Mouse (Mus musculus) hindbrain, embryonic 13.5 days (tissue): Measurements from ENCODE around the gene Gstm2. TPM values are rescaled to one million over a fixed set of nuclear protein-coding genes. Genes with fewer than 3 reads are reported as not detected.
"Not testable (repeated sequence)": the region's sequence is repeated elsewhere in the genome, so short reads cannot be mapped to it uniquely, and the experiment has no call there.

Source experiments
- ATAC-seq: fragments of 200-750 bp; cut with Nextera tagmentation; 2 replicates; pipeline ENCODE4 v1.8.0; 2017; ENCODE audit warnings: moderate TSS enrichment; ENCODE audit not compliant: low FRiP score
- H3K27ac ChIP-seq: fragments of 300-500 bp; sonication (generic); 2 replicates; pipeline ENCODE4 v1.5.1; 2015; ENCODE audit warnings: inconsistent platforms, mild to moderate bottlenecking, moderate library complexity
- H3K27me3 ChIP-seq: fragments of 300-500 bp; sonication (generic); 2 replicates; pipeline ENCODE4 v1.6.1; 2015; ENCODE audit warnings: mild to moderate bottlenecking, inconsistent platforms
- H3K36me3 ChIP-seq: fragments of 300-500 bp; sonication (generic); 2 replicates; pipeline ENCODE4 v1.6.1; 2015; ENCODE audit warnings: mild to moderate bottlenecking, inconsistent platforms
- H3K4me1 ChIP-seq: fragments of 300-500 bp; sonication (generic); replicated peaks from 2 replicates; pipeline ENCODE4 v1.6.1; 2015; ENCODE audit warnings: inconsistent platforms
- H3K4me2 ChIP-seq: fragments of 300-500 bp; sonication (generic); 2 replicates; pipeline ENCODE4 v1.6.1; 2015; ENCODE audit warnings: inconsistent platforms, mild to moderate bottlenecking, moderate library complexity
- H3K4me3 ChIP-seq: fragments of 300-500 bp; sonication (generic); 2 replicates; pipeline ENCODE4 v1.5.1; 2015; ENCODE audit warnings: mild to moderate bottlenecking, inconsistent platforms
- H3K9ac ChIP-seq: fragments of 300-500 bp; sonication (generic); 2 replicates; pipeline ENCODE4 v1.6.1; 2015; ENCODE audit warnings: mild to moderate bottlenecking, inconsistent platforms
- H3K9me3 ChIP-seq: fragments of 300-500 bp; sonication (generic); 2 replicates; pipeline ENCODE4 v1.6.1; 2016; ENCODE audit warnings: inconsistent platforms
- WGBS: fragments of 180-500 bp; shearing (Covaris S2); methylation state at CpG from one replicate; pipeline ENCODE4 v1.1.7; 2015; 5-methylcytosine and 5-hydroxymethylcytosine counted together
- polyA plus RNA-seq: library from polyadenylated mRNA; unstranded; fragments of >200 nt; fragmentation: Nextera tagmentation; extraction: Ambion mirVana; gene quantifications from 2 replicates; pipeline ENCODE4 v1.2.1, GENCODE M21; 2015

Gene Gstm2
- polyA plus RNA-seq, 1 experiment from 2014 or later: 10.0 TPM

DNA sequence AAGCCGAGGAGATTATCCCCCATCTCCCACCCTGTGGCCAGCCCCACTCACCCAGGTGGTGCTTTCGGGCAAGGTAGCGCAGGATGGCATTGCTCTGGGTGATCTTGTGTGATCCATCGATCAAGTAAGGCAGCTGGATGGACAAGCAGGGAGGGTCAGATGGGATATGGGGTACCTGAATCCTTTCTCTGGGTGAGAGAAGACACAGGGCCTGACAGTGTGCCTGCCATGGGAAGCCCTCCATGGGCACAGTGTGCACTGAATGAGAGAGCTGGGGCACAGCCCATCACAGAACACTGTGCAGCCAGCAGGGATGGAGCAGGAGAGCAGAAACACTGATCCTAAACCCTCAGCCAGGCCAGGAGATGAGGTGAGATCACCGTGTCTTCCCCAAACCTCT is 30.2 kb upstream of the Gstm2 start:
- H3K27me3 ChIP-seq, H3K9me3 ChIP-seq, ATAC-seq, H3K27ac ChIP-seq, H3K36me3 ChIP-seq: not testable (repeated sequence)
- H3K4me3 ChIP-seq: 0 out of 2 replicates have a peak overlapping the region, but pooled peaks have one; percentile 46
- H3K4me1 ChIP-seq: peaks cover 23% of the 10 kb centered on the region
- peak overlapping the region; percentile 70 for H3K9ac ChIP-seq
- peak overlapping the region; percentile 84 for H3K4me2 ChIP-seq
- 89% methylated on average over 5 of the region's 5 CpGs for WGBS

DNA sequence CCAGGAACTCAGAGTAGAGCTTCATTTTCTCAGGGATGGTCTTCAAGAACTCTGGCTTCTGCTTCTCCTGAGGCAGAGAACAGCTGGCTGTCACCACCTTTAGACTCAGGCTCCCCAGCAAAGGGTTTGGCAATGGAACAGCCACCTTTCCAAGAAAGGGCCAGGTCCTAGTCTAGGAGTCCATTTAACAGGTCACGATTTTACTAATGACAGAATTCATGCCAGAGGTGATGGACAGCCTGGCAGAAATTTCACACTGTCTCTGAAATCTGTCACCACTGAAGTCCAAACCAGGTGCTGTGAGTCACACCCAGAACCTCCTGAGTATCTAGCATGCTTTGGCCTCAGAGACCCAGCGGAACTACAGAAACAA is 28.7 kb upstream of the Gstm2 start:
- WGBS: 94% methylated on average over 2 of the region's 2 CpGs

GRCm38 (mm10) chr3:108014098-108014973 is 28.1 kb upstream of the Gstm2 start:
- no peak overlapping the region for H3K4me3 ChIP-seq
- H3K9ac ChIP-seq: no peak overlapping the region
- WGBS: 88% methylated on average over 8 of the region's 8 CpGs
- H3K4me1 ChIP-seq: peaks cover 28% of the 10 kb centered on the region
- no peak overlapping the region for H3K4me2 ChIP-seq
- H3K27me3 ChIP-seq: no peaks in the 10 kb centered on the region
- no peaks in the 10 kb centered on the region for H3K36me3 ChIP-seq
- H3K27ac ChIP-seq: no peak overlapping the region
- no peaks in the 10 kb centered on the region for H3K9me3 ChIP-seq
- ATAC-seq: no peak

More for the DNA sequence above, 28.7 kb upstream of the Gstm2 start:
- no peak for ATAC-seq
- H3K36me3 ChIP-seq: no peaks in the 10 kb centered on the region
- no peak overlapping the region for H3K9ac ChIP-seq
- peaks cover 28% of the 10 kb centered on the region for H3K4me1 ChIP-seq
- no peak overlapping the region for H3K4me3 ChIP-seq
- H3K27ac ChIP-seq: no peak overlapping the region
- H3K9me3 ChIP-seq: no peaks in the 10 kb centered on the region
- no peak overlapping the region for H3K4me2 ChIP-seq
- no peaks in the 10 kb centered on the region for H3K27me3 ChIP-seq

DNA sequence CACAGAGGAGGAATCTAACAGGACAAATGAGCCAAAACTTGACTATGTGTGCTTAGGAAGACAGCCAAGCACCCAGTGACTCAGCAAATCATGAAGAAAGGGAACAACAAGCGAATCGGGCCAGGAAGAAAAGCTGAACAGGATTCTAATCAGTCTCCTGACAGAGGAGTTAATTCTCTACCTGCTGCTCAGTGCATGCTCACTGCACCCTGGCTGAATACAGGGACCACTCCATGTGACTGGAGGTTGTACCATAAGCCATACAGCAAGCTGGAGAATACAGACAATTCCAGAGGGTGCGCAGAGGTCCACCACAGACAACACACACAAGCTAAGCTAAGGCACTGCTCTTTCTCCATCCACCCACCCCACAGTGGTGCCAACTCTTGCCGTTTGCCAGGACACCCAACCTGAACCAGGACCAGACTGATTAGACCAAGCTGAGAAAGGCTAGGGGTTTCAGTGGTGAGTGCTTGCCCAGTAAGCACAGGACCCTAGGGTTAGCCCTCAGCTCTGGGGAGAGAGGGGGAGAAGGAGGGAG is 27.1 kb upstream of the Gstm2 start:
- Histone ChIP-seq H3K9me3 (no peaks in the 10 kb centered on the region), H3K4me3 (no peak overlapping the region), H3K4me2 (no peak overlapping the region), H3K9ac (no peak overlapping the region), H3K36me3 (no peaks in the 10 kb centered on the region), H3K27me3 (no peaks in the 10 kb centered on the region), H3K27ac (no peak overlapping the region), H3K4me1 (peaks cover 25% of the 10 kb centered on the region)
- ATAC-seq: no peak
- 82% methylated on average over 4 of the region's 4 CpGs for WGBS

DNA sequence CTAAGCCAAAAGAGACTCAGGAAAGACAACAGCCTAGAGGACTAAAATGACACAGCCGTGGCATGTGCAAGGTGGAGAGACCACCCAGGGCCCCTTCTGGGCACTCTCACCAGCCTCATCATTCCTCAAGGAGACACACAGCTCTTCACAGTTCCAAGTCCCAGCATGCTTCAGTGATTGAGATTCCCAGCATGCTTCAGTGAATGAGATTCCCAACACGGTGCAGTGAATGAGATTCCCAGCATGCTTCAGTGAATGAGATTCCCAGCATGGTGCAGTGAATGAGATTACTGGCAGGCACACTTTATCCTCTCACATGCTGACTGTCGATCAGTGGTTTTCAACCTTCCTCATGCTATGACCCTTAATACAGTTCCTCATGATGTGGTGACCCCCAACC is 25.3 kb upstream of the Gstm2 start:
- 28% methylated on average over 3 of the region's 3 CpGs for WGBS
- H3K27me3 ChIP-seq: no peaks in the 10 kb centered on the region
- H3K36me3 ChIP-seq: no peaks in the 10 kb centered on the region
- no peak overlapping the region for H3K4me2 ChIP-seq
- no peak overlapping the region for H3K4me3 ChIP-seq
- no peaks in the 10 kb centered on the region for H3K9me3 ChIP-seq
- H3K9ac ChIP-seq: no peak overlapping the region
- H3K27ac ChIP-seq: no peak overlapping the region
- peak; percentile 63 for ATAC-seq
- peaks cover 11% of the 10 kb centered on the region for H3K4me1 ChIP-seq

GRCm38 (mm10) chr3:108010286-108010685 is 24.0 kb upstream of the Gstm2 start:
- H3K9ac ChIP-seq: no peak overlapping the region
- no peak overlapping the region for H3K4me3 ChIP-seq
- H3K4me2 ChIP-seq: no peak overlapping the region
- 66% methylated on average over 2 of the region's 2 CpGs for WGBS
- H3K27me3 ChIP-seq: no peaks in the 10 kb centered on the region
- H3K9me3 ChIP-seq: no peaks in the 10 kb centered on the region
- no peak for ATAC-seq
- H3K4me1 ChIP-seq: peaks cover 8% of the 10 kb centered on the region
- no peak overlapping the region for H3K27ac ChIP-seq
- no peaks in the 10 kb centered on the region for H3K36me3 ChIP-seq

DNA sequence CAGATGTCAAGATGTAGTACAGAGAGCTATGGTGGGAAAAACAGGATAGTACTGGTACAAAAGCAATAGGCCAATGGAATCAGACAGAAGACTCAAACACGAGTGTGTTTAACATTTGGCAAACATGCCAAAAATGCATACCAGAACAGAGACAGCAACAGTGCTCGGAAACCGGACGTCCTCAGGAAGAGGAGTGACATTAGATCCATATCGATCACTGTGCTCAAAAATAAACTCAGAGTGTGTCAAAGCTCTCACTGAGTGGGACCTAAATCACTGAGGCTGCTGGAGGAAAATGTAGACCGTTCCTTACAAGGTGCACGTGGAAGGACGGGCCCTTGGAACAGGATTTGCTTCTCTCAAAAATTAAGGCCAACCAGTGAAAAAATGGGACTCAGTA is 15.8 kb upstream of the Gstm2 start:
- 87% methylated on average over 8 of the region's 8 CpGs for WGBS
- Histone ChIP-seq H3K27me3 (no peaks in the 10 kb centered on the region), H3K4me2 (no peak overlapping the region), H3K27ac (no peak overlapping the region), H3K36me3 (no peaks in the 10 kb centered on the region), H3K4me3 (no peak overlapping the region), H3K9me3 (no peaks in the 10 kb centered on the region), H3K4me1 (no peaks in the 10 kb centered on the region), H3K9ac (no peak overlapping the region)
- no peak for ATAC-seq

DNA sequence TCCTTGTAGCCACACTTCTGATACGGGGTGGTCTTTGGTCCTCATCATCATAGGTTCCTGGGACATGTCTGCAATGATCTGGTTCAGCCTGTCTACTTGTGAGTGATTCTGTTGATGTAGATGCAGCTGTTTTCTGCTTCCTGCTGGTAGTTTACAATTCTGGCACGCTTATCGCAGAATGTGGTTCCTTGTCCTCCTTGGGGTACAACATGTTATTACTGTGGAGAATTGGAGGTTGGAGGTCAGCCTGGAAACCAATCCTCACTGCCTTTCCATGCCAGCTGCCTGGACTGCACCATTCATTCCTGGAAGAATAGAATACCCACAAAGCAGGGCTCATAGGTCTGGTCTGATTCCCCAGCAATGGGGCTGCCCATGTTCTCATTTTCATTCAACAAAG is 13.2 kb upstream of the Gstm2 start:
- H3K9me3 ChIP-seq: no peaks in the 10 kb centered on the region
- H3K27me3 ChIP-seq: no peaks in the 10 kb centered on the region
- H3K36me3 ChIP-seq: no peaks in the 10 kb centered on the region
- H3K4me2 ChIP-seq: no peak overlapping the region
- no peak overlapping the region for H3K27ac ChIP-seq
- H3K4me3 ChIP-seq: no peak overlapping the region
- no peaks in the 10 kb centered on the region for H3K4me1 ChIP-seq
- WGBS: 82% methylated on average over 3 of the region's 3 CpGs
- H3K9ac ChIP-seq: no peak overlapping the region
- no peak for ATAC-seq

DNA sequence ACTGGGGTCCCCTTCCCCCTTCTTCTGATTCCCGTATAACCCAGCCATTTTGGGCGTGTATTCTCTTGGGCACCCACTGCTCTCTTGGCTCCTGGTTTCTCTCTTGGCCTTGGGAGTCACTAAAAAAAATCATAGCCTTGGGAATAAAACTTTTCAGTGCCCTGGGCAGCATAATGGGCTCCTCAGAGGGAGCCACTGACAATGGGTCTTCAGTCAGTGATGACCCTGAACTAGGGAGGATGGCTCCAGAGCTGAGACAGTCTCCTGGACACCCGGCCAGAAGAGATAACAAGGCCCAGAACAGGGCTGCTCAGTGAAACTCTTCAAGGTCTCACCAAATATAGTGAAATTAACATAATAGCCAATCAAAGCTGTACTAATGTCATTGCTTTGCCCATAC is 12.3 kb upstream of the Gstm2 start:
- H3K4me3 ChIP-seq: no peak overlapping the region
- no peak for ATAC-seq
- 83% methylated on average over 3 of the region's 3 CpGs for WGBS
- no peaks in the 10 kb centered on the region for H3K36me3 ChIP-seq
- H3K27ac ChIP-seq: no peak overlapping the region
- H3K27me3 ChIP-seq: no peaks in the 10 kb centered on the region
- no peaks in the 10 kb centered on the region for H3K9me3 ChIP-seq
- H3K9ac ChIP-seq: no peak overlapping the region
- no peaks in the 10 kb centered on the region for H3K4me1 ChIP-seq
- no peak overlapping the region for H3K4me2 ChIP-seq

DNA sequence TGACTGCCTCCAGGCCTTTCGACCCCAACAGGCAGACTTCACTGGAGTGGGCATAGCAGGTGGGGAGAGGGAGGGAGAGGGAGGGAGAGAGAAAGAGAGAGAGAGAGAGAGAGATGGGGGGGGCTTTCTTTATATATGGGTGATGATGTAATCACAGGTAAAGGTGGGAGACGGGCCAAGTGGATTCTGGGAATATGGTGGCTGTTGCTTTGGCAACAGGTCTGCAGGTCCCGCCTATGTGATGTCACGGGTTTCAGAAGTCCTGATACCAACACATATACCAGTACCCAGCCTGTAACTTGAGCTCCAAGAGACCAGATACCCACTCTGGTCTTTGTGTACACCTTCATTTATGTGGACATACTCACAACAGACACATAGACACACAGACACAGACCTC is 10.3 kb upstream of the Gstm2 start:
- Histone ChIP-seq H3K9me3 (no peaks in the 10 kb centered on the region), H3K27ac (no peak overlapping the region), H3K4me3 (no peak overlapping the region), H3K9ac (no peak overlapping the region), H3K27me3 (no peaks in the 10 kb centered on the region), H3K4me1 (no peaks in the 10 kb centered on the region), H3K36me3 (no peaks in the 10 kb centered on the region), H3K4me2 (no peak overlapping the region)
- 94% methylated on average over 4 of the region's 4 CpGs for WGBS
- ATAC-seq: no peak

DNA sequence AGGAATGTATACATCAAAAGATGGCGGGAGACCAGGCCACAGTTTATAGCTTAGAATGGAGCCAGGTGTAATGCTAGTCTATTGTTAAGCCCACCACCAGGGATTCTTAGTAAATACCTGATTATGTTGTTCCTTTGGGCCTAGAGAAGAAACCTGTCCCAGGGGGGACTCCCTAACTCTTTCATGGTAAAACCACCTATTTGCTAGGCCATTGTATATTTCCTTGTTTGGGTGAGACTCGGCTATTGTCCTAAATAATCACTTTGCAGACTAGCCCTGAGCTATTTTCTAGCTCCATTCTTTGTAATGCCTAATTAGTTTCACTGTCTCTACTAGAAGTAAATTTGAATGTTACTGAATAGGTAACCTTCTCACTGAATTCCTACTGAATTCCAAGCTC is 9.7 kb upstream of the Gstm2 start:
- H3K9ac ChIP-seq, H3K4me3 ChIP-seq, H3K9me3 ChIP-seq, H3K36me3 ChIP-seq, H3K27ac ChIP-seq, ATAC-seq, H3K4me2 ChIP-seq, H3K27me3 ChIP-seq, H3K4me1 ChIP-seq: not testable (repeated sequence)
- WGBS: 80% methylated on average over 2 of the region's 2 CpGs

DNA sequence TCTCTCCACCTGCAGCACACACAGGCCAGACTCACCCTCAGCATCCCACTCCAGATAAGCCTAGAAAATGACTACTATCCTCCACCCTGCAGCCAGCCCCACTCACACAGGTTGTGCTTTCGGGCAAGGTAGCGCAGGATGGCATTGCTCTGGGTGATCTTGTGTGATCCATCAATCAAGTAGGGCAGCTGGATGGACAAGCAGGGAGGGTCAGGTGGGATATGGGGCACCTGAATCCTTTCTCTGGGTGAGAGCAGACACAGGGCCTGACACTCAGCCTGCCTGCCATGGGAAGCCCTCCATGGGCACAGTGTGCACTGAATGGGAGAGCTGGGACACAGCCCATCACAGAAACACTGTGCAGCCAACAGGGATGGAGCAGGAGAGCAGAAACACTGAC is 1.1 kb downstream of the Gstm2 start:
- H3K9me3 ChIP-seq, H3K9ac ChIP-seq, ATAC-seq, H3K4me2 ChIP-seq, H3K4me3 ChIP-seq, H3K27ac ChIP-seq, H3K4me1 ChIP-seq, H3K27me3 ChIP-seq, H3K36me3 ChIP-seq: not testable (repeated sequence)
- WGBS: 94% methylated on average over 2 of the region's 2 CpGs

- Histone ChIP-seq H3K4me1 (no peaks in the 10 kb centered on the region; the same call in 1 of the 2 replicates), H3K36me3 (no peaks in the 10 kb centered on the region), H3K27me3 (no peaks in the 10 kb centered on the region), H3K9ac (no peak overlapping the region), H3K4me2 (no peak overlapping the region), H3K27ac (no peak overlapping the region), H3K4me3 (no peak overlapping the region), H3K9me3 (no peaks in the 10 kb centered on the region)
- no peak for ATAC-seq
- WGBS: 87% methylated on average over 5 of the region's 5 CpGs
Measured at GRCm38 (mm10) chr3:107984471-107984870, 1.8 kb downstream of the Gstm2 start.
